Mouse (Mus musculus) cortical plate, adult 2 months (tissue): ENCODE measurements around the gene Zfp266.
A peak's percentile ranks its signal among the peaks of the same experiment; 100 is the strongest.

Experiments
- CTCF ChIP-seq: fragments of 200-500 bp; IDR thresholded peaks from 2 replicates; pipeline ENCODE4 v1.5.1; 2011; ENCODE audit warnings: mild to moderate bottlenecking, control low read depth, low read length; ENCODE audit not compliant: insufficient read depth; ENCODE audit errors: extremely low read depth
- POLR2A ChIP-seq: fragments of 200-500 bp; IDR thresholded peaks from 2 replicates; pipeline ENCODE4 v1.6.1; 2011; ENCODE audit warnings: mild to moderate bottlenecking, low read length, control low read depth; ENCODE audit not compliant: insufficient read depth; ENCODE audit errors: extremely low read depth

DNA sequence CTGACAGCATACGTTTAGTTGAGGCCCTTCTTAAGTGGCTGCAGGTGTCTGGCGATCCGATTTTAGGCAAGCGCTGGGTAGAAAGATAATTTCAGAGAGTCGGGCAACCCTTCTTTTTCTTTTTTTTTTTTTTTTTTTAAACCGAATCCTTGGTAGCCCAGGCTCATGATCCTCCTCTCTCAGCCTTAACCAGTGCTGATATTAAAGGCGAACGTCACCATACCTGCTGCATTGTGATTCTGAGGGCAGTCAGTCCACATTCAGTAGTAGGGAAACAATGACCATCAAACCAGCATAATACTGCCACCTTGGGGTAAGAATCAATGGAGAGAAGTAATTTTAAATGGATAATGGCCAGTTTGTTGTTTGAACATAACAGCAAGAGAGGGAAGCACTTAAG is 23.9 kb upstream of the Zfp266 start:
- TF ChIP-seq CTCF (peak; percentile 23; the same call in 1 of the 2 replicates), POLR2A (no peak)
